Mouse (Mus musculus): ENCODE data around the gene Slc38a6.

- TF ChIP-seq MAFK (IDR thresholded peaks at IDR 0.05; ENCODE audit: insufficient read depth, low read depth, low read length) (no peak), HCFC1 (IDR thresholded peaks at IDR 0.05; ENCODE audit: borderline replicate concordance, insufficient read depth, low read length) (no peak), CHD2 (IDR thresholded peaks at IDR 0.05; ENCODE audit: low read depth, low read length) (no peak)
Observed at GRCm38 (mm10) chr12:73402851-73403665, 116.5 kb downstream of the Slc38a6 start.

Data from ES-E14 (cell line).